Mouse (Mus musculus): Measurements from ENCODE around the gene Ripk3. TPM values are rescaled to one million over a fixed set of nuclear protein-coding genes. Genes with fewer than 3 reads are reported as not detected.

The Ripk3 gene
- polyA plus RNA-seq, 1 experiment from 2014 or later, result 51.4 TPM

DNA sequence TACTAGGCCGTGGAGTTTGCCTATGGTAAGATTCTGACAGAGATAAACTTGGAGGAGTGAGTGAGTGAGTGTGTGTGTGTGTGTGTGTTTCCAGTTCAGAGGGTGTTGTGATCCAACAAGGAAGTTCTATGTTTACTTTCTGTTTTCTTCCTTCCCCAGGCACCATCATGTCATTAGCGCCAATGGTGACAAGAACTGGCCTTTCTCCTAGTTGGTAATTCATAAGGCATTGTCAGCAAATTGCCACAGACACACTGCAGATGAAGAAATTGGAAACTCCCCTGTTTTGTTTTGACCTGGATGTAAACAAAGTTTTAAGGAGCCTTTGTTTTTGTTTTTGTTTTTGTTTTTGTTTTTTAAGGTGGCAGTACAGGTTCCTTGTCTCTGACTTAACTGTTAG lies 4.8 kb upstream of the Ripk3 start:
- DNase-seq (peak; percentile 27), ATAC-seq (ENCODE audit: insufficient read depth) (no peak)
- 49% methylated on average over 2 of the region's 2 CpGs for WGBS
- Histone ChIP-seq H3K27me3 (ENCODE audit: insufficient read depth, low read length) (peaks cover 3% of the 10 kb centered on the region; the same call in 1 of the 2 replicates), H3K4me1 (ENCODE audit: insufficient read depth) (peaks cover 8% of the 10 kb centered on the region; the same call in 1 of the 2 replicates), H3K4me2 (no peak overlapping the region), H3K27ac (ENCODE audit: low read depth) (peak overlapping the region; percentile 30; the same call in 1 of the 2 replicates), H3K9ac (no peak overlapping the region), H3K9me3 (ENCODE audit: low read depth, low read length) (no peaks in the 10 kb centered on the region), H3K36me3 (ENCODE audit: insufficient read depth) (no peaks in the 10 kb centered on the region), H3K4me3 (ENCODE audit: low read depth, low read length) (no peak overlapping the region)
- no peak for TF ChIP-seq CTCF (IDR thresholded peaks at IDR 0.05; ENCODE audit: low read depth)

DNA sequence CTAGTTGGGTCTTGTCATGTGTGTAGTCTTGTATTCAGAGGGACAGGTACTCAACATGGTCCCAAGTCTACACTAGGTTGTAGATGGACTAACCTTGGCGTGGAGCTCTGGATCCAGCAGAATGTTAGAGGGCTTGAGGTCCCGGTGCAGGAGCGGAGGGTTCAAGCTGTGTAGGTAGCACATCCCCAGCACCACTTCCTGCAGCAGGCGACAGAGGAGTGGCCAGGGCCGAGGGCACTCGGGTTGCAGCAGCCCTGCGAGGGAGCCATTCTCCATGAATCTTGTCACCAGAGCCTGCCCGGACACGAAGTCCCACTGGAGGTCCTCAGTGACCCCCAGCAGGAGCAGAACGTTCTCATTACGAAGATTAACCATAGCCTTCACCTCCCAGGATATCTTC lies 934 bp downstream of the Ripk3 start:
- H3K9ac ChIP-seq, result 0 out of 2 replicates have a peak overlapping the region, but pooled peaks have one; percentile 46
- peak overlapping the region; percentile 44 for H3K4me3 ChIP-seq (ENCODE audit: low read depth, low read length)
- H3K9me3 ChIP-seq (ENCODE audit: low read depth, low read length), result no peaks in the 10 kb centered on the region
- DNase-seq, result no peak
- TF ChIP-seq CTCF (IDR thresholded peaks at IDR 0.05; ENCODE audit: low read depth), result no peak
- peak overlapping the region; percentile 85 for H3K4me2 ChIP-seq
- ATAC-seq (ENCODE audit: insufficient read depth), result no peak
- H3K4me1 ChIP-seq (ENCODE audit: insufficient read depth), result peaks cover 4% of the 10 kb centered on the region
- H3K27me3 ChIP-seq (ENCODE audit: insufficient read depth, low read length), result peaks cover 22% of the 10 kb centered on the region; the same call in 1 of the 2 replicates
- no peak overlapping the region for H3K27ac ChIP-seq (ENCODE audit: low read depth)
- no peaks in the 10 kb centered on the region for H3K36me3 ChIP-seq (ENCODE audit: insufficient read depth)
- WGBS, result 32% methylated on average over 11 of the region's 11 CpGs

DNA sequence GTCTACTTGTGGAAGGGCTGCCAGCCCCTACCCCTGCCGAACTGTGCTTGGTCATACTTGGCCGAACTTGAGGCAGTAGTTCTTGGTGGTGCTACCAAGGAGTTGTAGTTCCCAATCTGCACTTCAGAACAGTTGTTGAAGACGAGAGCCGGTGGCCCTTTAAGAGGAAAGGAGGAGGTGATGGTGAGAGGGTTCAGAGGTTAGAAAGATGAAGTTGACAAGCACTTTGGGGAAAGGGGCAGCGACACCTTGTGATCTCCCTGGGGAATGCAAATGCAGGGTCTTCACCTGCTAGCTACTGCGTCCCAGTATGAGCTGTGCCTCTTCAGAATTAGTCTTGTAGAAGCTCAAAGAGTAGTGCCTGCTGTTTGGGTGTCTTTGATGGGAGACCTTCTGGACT lies 3.5 kb downstream of the Ripk3 start:
- no peak overlapping the region for H3K4me2 ChIP-seq
- DNase-seq, result no peak

DNA sequence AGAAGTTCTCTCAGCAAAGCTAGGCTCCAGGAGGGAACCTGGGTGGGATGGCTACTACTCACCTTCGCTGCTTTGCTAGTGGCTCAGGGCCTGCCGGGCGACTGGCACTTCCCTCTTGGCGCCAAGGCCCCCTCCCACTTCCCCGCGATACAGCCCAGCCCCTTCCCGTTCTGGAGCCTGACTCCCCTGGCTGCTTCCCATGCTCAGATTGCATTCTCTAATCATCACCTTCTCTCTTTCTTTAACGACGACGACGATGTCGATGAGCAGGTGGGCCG lies 4.8 kb downstream of the Ripk3 start, which contains the start of gene Adcy4:
Gene Adcy4 (minus strand): TSS at position 138 of the 278 bp plus-strand sequence.
- 3% methylated on average over 13 of the region's 13 CpGs for WGBS
- ATAC-seq (ENCODE audit: insufficient read depth), result no peak
- peak; percentile 51 for DNase-seq
- Histone ChIP-seq H3K4me1 (ENCODE audit: insufficient read depth) (peaks cover 10% of the 10 kb centered on the region), H3K4me2 (peak within 1 kb of the TSS; percentile 69), H3K9ac (peak within 1 kb of the TSS; percentile 48), H3K27ac (ENCODE audit: low read depth) (peak within 1 kb of the TSS; percentile 63; the same call in 1 of the 2 replicates), H3K9me3 (ENCODE audit: low read depth, low read length) (no peaks in the 10 kb centered on the region), H3K27me3 (ENCODE audit: insufficient read depth, low read length) (peaks cover 25% of the 10 kb centered on the region; the same call in 1 of the 2 replicates), H3K4me3 (ENCODE audit: low read depth, low read length) (peak within 1 kb of the TSS; percentile 45), H3K36me3 (ENCODE audit: insufficient read depth) (0 out of 2 replicates have a peak, but pooled peaks cover 6% of the 10 kb centered on the region)
- TF ChIP-seq CTCF (IDR thresholded peaks at IDR 0.05; ENCODE audit: low read depth), result no peak

More for the DNA sequence above, 3.5 kb downstream of the Ripk3 start:
- H3K27me3 ChIP-seq (ENCODE audit: insufficient read depth, low read length), result peaks cover 25% of the 10 kb centered on the region; the same call in 1 of the 2 replicates
- H3K36me3 ChIP-seq (ENCODE audit: insufficient read depth), result 0 out of 2 replicates have a peak, but pooled peaks cover 3% of the 10 kb centered on the region
- no peak overlapping the region for H3K4me3 ChIP-seq (ENCODE audit: low read depth, low read length)
- 27% methylated on average over 6 of the region's 6 CpGs for WGBS
- H3K9me3 ChIP-seq (ENCODE audit: low read depth, low read length), result no peaks in the 10 kb centered on the region
- ATAC-seq (ENCODE audit: insufficient read depth), result no peak
- peaks cover 11% of the 10 kb centered on the region for H3K4me1 ChIP-seq (ENCODE audit: insufficient read depth)
- H3K27ac ChIP-seq (ENCODE audit: low read depth), result no peak overlapping the region
- peak; percentile 35 for TF ChIP-seq CTCF (IDR thresholded peaks at IDR 0.05; ENCODE audit: low read depth)
- H3K9ac ChIP-seq, result no peak overlapping the region

DNA sequence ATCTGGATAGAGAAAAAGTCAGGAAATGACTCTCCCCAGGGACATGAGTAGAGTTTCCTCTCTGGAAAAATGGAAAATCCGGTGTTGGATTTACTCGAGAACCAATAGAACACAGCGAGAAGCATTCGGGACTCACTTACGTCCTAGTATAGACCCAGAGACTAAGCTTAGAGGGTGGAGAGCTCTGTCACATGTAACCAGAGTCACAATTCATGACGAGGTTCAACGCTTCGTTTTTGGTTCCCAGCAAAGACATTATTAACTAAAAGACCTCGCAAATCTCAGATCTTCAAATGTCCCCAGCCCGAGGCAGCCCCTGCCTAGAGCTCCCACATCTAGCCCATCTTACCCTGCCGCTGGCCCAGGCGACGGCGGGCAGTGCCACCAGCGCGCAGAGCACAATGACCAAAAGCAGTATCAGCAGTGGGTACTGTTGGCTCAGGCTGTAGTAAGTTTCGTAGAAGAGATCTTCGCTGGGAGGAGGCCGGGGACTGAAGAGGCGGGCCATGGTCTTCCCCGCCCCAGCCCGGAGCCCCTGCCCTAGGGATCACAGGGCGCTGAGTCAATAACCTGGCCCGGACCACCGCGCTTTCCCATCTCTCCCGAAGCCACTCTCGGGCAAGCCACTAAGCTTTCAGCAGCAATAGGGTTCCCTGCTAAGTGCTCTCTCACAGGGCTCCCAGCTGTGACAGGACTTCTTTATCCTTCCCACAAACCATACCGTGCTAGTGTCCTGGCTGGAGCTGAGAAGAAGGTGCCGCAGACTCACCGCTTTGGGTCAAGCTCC lies 5.3 kb downstream of the Ripk3 start:
- DNase-seq, result peak; percentile 88
- H3K4me1 ChIP-seq (ENCODE audit: insufficient read depth), result peaks cover 7% of the 10 kb centered on the region; the same call in 1 of the 2 replicates
- 0 out of 2 replicates have a peak, but pooled peaks cover 6% of the 10 kb centered on the region for H3K36me3 ChIP-seq (ENCODE audit: insufficient read depth)
- TF ChIP-seq CTCF (IDR thresholded peaks at IDR 0.05; ENCODE audit: low read depth), result no peak
- H3K4me3 ChIP-seq (ENCODE audit: low read depth, low read length), result peak overlapping the region; percentile 45
- peak overlapping the region; percentile 69 for H3K4me2 ChIP-seq
- H3K27me3 ChIP-seq (ENCODE audit: insufficient read depth, low read length), result peaks cover 21% of the 10 kb centered on the region; the same call in 1 of the 2 replicates
- WGBS, result 1% methylated on average over 31 of the region's 31 CpGs
- peak overlapping the region; percentile 48 for H3K9ac ChIP-seq
- peak overlapping the region; percentile 63; the same call in 1 of the 2 replicates for H3K27ac ChIP-seq (ENCODE audit: low read depth)
- no peaks in the 10 kb centered on the region for H3K9me3 ChIP-seq (ENCODE audit: low read depth, low read length)
- peak; percentile 62; the same call in 1 of the 2 replicates for ATAC-seq (ENCODE audit: insufficient read depth)

DNA sequence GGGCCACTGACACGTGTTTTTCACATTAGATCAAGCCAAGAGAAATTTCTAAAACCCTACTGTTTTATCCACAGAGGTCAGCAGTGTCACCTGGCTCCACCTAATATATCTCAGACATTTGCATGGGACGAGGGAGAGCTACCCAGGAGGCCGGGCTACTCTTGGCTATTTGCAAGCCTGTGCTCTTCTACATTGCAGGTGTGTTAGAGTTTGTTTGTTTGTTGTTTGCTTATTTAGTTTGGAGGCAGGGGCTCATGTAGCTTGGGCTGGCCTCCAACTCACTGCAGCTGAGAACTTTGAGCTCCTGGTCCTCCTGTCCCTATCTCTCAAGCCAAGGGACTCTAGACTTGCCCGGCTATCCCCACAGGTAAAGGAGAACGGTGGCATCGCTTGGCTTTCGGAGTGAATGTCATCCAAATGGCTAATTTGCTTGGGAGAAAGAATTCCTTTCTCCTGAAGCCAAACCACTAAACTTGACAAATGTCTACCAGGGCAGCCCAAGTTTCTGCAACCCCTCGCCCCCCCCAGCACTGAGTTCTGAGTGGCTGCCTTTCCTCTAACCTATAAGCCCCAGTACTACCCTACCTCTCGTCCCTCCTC lies 6.2 kb downstream of the Ripk3 start:
- peaks cover 13% of the 10 kb centered on the region; the same call in 1 of the 2 replicates for H3K27me3 ChIP-seq (ENCODE audit: insufficient read depth, low read length)
- no peak for ATAC-seq (ENCODE audit: insufficient read depth)

More for the DNA sequence above, 6.2 kb downstream of the Ripk3 start:
- no peak for DNase-seq
- WGBS, result 50% methylated on average over 9 of the region's 9 CpGs
- Histone ChIP-seq H3K36me3 (ENCODE audit: insufficient read depth) (0 out of 2 replicates have a peak, but pooled peaks cover 6% of the 10 kb centered on the region), H3K27ac (ENCODE audit: low read depth) (peak overlapping the region; percentile 30; the same call in 1 of the 2 replicates), H3K4me3 (ENCODE audit: low read depth, low read length) (peak overlapping the region; percentile 45), H3K9ac (peak overlapping the region; percentile 25; the same call in 1 of the 2 replicates), H3K4me2 (peak overlapping the region; percentile 69), H3K9me3 (ENCODE audit: low read depth, low read length) (no peaks in the 10 kb centered on the region), H3K4me1 (ENCODE audit: insufficient read depth) (peaks cover 7% of the 10 kb centered on the region; the same call in 1 of the 2 replicates)
- no peak for TF ChIP-seq CTCF (IDR thresholded peaks at IDR 0.05; ENCODE audit: low read depth)

Measured in lung, embryonic 14.5 days (tissue).